Mouse (Mus musculus) cerebellum, postnatal 36 days (tissue): ENCODE results near the gene Efcab9.
A peak's percentile ranks its signal among the peaks of the same experiment; 100 is the strongest.

Source experiments
- DNase-seq, 2 experiments: peaks; one replicate each; pipeline ENCODE4 v3.0.0; 2021 to 2022; ENCODE audit warnings: mixed read lengths in 2 of 2

Efcab9 gene

DNA sequence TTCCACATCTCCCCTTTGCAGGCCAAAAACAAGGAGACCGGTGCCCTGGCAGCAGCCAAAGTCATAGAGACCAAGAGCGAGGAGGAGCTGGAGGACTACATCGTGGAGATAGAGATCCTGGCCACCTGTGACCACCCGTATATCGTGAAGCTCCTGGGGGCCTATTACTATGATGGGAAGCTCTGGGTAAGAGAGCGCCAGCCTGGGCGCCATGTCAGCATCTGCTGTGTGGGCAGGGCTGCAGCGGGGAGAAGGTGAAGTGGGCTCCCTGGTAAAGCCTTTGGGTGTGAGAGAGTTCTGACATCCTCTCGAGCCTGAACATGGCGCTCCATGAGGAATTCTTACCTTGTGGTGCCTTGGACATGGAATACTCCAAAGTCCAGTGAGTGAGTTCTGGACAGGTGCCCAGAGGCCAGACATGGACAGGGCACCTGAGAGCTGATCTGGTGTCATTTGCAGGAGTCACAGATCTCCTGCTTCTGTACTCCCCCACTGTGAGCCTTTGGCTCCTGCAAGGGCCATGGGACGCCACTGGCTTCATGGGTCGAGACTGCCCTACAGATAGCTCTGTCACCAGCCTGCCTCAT, 23.3 kb upstream of the Efcab9 start:
- no peak for DNase-seq

DNA sequence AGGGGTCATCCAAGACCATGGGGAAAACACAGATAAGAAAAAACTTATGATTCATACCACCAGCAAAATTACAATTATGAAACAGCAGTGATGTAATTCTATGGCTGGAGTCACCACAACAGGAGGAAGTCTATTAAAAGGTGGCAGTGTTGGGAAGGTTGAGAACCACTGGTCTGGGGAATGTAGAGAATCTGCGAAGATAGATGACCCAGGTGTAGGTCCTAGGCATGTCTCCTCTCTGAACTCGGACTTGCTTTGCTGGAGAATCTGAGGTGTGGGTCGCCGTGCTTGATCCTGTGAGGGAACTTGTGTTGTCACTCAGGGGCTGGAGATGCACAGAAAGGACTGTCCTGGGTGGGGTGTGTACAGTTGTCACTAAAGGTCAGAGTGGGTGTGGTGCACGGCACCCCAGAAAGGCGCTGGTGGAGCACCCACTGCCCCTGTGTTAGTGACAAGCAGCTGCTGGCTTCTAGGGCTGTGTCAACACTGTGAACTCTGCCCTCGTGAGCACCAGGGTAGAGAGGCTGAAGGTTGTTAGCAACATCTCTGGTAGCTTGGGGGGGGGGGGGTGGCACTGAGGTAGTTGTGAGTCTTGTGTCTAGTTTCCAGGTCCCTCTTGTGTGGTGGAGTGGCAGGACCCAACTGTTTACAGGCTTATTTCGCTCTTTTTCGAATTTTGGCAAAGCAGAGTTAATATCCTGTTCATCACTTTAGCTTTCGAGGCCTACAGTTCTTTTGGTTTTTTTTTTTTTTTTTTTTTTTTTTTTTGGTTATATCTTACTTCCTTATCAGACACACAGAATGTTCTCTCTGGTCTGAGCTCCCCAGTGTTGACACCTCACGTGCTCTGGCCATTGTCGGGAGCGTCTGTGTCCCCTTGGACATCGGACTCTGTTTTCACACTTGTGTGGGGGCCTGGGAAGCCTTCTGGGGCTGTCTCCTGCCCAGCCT, 22.5 kb upstream of the Efcab9 start:
- DNase-seq: no peak

DNA sequence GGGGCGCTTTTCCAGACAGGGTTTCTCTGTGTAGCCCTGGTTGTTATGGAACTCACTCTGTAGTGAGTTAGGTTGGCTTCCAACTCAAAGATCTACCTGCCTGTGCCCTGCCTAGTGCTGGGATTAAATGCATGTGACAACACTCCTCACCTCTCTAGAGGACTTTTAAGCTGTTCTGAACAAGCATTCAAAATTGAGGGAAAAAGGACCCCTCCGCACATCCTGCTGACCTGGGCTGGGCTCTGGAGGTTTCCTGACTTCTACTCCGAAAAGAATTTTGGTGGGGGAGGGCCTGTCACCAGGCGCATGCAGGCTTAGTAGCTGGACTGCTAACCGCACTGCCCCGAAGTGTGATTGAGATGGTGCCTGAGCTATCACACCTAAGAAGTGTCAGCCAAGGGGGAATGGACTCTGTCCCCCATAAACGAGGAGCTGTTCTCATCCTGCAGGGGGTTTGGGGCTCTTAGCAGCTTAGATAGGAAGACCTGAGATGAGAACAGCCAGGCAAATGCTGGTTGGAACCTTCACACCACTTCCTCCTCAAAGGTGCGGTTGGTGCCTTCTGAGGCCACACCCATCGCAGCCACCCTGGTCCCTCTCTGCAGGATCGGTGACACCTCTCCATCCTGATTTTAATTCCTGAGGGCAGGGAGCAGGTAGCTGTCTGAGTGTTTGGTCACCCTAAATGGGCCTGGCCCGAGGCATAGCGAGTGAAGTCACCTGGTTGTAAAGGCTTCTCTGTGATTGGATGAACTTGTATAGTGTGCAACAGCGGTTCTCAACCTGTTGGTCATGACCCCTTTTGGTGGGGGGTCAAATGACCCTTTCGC, 21.6 kb upstream of the Efcab9 start:
- no peak for DNase-seq

DNA sequence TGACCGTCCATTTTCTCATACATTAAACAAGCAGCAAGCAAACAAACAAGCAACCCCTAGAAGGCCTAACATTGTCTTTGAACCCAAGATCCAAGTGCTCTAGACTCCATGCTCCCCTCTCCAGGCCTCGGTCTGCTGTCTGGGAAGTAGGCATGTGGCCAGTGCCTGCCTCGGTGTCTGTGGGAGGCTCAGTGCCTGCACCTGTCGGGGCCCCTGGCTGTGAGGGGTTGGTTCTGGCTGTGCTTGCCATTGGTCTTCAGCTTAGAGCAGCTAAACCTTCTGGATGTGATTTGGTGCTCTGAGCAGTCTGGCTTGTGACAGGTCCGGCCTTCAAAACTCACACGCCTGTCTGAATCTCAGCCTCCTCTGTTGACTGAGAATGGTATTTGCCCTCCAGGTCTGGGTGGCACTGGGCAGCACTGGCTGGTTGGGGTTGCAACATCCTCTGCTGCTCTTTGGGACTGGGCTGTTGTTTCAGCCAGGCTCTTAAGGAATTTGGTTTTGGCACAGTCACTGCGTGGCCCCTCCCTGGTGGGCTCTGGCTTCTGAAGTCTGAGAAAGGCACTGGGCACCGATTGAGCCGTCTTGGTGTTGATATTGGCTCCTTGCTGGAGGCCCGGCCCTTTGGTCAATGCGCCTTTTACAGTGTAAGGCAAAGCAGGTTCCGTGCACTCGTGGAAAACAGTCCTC, 20.7 kb upstream of the Efcab9 start:
- no peak for DNase-seq

DNA sequence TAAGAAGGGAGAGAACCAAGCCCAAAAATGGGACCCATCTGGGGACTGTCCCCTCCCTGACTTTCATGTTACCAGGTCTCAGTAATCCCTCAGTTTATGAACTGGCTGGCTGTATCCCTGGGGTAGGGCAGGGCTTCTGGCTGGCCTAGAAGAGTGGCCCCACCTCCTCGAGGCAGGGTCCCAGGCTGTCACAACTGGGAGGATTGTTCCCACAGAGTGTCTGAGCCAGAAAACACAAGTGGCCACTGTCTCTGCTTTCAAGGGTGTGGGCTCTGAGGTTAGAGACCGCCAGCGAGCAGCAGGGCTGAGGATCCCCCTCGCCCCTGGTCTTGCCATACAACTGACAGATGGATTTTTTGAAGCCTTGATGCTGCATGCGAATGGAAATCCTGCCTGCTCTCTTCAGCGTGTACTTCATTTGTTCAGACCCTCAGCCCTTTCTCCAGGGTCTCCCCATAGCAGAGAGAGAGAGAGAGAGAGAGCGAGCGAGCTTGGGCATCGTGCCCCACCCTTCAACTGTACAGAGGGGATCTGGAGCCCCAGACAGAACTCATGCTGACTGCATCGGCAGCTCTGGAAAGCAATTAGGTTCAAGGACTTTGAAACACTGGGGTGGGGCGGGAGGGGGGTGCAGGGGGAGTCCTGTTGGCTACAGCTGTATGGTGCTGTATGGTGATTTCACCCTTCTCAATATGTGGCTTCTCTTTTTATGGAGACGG, 19.9 kb upstream of the Efcab9 start:
- DNase-seq: no peak

DNA sequence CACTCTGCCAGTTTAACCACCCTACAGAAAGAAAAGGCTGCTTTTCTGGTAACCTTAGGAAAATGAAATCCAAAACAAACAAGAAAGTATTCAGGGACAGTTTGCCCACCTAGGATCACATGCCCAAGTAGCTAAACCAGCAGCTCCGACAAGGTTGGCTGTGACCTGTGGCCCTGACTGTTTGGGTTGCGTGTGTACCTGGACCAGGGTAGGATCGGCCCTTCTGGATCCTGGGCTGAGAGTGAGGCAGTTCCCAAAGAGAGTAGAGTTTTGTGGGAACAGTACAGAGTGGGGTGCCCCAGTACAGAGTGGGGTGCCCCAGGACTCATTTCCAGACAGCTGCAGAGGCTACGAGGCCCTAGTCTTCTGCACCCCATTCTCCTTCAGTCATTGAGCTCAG, 19.2 kb upstream of the Efcab9 start:
- no peak for DNase-seq

DNA sequence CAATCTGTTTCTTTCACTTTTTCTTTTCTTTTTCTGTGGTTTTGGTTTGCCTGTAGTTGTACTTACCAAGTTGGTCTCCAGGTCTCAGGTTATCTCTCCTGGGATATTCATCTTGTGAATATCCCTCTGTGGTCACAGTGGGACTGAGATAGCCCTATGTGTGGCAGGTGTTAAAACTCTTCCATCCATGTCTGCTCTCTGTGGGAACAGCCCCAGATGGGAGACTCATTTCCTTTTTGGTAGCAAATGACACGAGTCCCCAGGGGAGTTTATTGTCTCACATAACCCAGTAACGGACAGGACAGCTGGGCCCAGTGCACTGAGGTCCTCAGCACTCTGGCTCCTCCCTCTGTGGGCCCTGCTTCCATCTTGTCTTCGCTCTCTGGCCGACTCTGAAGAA, 18.2 kb upstream of the Efcab9 start:
- DNase-seq: no peak

DNA sequence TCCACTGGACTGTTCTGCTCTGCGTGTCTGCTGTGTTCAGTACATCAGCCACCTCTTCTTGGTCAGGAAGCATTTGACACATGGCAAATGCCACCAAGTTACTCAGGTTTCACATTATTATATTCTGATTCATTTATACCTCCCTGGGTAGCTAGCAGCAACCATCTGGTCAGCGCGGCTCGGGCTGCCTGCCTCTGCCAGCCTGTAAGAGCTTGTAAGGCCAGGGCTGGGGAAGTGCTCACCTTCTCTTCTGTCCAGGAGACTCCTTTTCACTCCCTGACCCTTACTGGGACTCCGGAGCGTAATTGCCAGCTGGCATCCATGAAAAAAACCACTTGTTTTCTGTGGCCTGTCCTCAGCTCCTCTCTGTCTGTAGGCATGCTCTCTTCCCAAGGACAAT, 17.4 kb upstream of the Efcab9 start:
- DNase-seq: peak; percentile 64 to 67

DNA sequence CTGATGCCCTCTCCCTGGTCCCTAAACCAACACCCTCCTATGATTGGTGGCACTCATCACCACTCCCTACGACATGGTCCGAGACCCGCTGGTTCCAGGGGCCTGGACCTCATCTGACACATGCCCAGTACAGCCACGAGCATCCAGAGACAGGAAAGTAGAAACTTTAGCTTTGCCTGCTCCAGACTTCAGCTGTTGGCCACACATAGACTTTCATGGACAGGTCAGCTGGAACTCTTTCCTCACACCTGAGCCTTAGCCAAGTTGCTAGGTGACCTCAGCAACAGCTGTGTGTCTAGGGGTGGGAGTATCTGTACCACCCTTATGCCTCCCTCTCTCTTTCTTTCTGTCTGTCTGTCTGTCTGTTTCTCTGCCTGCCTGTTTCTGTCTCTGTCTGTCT, 16.4 kb upstream of the Efcab9 start:
- DNase-seq: no peak

DNA sequence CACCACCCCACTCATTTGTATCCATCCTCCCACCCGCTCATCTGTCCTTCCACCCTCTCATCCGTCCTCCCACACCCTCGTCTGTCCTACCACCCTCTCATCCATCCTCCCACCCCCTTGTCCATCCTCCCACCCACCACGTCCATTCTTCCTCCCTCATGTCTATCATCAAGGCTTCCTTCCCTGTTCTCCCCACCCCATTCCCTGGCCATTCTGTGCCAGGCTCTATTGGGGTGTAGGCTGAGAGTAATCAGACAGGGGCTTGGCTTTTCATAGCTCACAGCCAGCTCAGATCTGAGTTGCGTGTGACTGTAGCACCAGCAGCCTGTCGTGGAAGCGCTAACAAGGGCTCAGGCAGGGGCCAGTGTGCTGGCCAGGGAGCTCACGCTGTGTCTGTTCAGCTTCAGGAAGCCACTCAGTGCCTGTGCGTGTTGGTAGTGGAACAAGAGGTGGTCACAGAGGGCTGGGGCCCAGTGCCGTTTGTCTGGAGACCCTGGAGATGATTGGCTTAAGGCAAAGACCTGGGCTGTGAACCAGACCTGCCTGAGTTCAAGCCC, 15.6 kb upstream of the Efcab9 start:
- DNase-seq: no peak

DNA sequence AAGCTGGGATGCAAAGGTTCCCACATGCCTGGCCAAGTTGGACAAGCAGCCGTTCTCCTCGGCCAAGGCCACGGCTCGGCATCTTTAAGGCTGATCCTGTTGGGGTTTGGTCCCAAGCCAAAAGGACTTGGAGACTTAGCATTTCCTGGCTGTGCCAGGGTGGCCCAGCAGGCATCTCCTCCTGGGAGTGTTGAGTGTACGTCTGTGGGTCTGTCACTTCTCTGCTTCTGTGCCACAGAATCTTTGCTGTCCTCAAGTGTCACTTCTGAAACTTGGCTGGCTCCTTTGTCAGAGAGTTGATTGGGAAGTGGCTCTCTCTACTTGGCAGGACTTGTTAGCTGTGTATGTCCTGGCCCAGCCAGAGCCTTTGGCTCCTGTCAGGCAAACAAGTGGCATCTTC, 14.6 kb upstream of the Efcab9 start:
- DNase-seq: peak; percentile 71 to 81

DNA sequence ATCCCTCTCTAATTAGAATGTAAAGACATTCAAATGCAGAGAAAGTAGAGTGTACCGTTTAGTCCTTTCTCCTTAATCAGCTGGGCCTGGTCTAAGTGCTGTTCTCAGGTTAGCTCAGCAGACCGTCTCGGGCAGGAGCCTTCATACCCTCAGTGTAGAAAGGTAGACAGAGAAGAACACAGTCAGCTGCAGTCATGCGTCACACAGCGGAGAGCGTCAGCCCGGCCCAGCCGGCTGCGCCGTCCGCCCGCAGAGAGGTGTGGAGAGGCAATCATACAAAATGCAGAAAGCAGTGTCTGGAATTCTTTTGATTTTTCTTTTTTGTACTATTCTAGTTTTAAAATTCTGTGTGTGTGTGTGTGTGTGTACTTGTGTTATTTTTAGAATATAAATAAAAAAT, 13.7 kb upstream of the Efcab9 start:
- DNase-seq: no peak

DNA sequence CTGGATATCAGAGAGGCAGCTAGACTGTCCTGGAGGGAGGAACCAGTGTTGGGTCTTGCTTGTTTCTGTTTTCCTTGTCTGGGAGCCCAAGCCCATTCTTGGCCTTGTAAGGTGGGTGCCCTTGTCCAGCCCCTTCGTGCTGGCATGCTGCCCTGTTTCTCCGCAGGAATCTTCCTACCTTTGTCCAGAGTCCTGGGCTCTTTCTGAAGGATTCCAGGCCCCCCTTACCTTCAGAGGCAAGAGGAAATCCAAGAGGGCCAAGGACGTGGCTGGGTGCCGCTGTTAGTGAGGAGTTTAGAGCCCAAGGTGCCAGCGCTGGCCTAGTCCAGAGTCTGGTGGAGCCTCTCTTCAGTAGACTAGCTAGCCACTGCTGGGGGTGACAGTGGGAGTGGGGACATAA, 12.6 kb upstream of the Efcab9 start:
- DNase-seq: no peak

DNA sequence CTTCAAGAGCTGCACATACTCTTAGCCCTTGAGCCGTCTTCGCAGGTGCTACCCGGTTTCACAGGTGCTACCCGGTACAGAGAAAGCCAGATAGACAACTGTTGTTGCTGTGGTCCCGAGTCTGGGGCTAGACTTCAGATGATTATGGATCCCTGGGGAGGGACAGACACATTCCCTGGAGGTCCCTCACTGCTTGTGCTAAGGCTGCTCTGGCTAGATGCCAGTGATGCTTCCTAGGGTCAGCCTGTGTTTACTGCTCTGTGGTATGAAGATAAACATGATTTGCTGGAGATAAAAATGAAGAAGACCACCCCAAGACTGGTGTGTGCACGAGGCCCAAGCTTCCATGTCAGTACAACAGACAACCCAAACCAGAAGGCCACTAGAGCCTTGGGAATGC, 12.2 kb upstream of the Efcab9 start:
- no peak for DNase-seq

DNA sequence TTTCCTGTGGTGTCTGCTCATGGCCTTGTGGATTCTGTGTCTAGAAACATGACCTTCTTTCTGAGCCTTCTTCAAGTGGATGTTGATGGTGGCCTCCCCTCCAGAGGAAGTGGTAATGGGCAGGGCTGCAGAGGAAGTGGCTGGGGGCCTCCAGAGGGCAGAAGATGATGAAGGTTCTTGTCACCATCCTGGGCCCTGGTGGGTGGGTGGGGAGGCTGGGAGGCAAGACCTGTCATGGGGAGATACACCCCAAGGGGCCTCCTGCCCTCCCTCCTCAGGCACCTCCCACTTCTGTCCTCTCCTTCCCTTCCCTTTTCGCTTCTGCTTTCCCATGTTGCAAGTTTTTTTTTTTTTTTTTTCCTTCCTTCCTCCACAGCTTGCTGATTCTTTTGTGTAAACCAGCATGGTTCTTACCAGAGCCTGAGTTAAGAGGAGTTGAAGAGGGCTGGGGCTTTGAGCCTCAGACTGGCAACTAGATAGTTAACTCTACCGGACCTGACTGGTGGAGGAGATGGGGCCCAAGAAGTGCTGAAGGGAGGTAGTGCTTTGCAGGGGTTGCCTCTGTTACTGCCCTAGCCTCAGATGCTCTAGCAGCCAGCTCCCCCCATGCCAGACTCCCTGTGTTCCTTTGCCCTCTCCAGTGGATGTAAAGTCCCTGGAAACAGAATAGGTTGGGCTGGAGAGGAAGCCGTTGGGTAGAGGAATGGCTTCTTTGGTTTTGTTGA, 11.0 kb upstream of the Efcab9 start:
- DNase-seq: no peak

DNA sequence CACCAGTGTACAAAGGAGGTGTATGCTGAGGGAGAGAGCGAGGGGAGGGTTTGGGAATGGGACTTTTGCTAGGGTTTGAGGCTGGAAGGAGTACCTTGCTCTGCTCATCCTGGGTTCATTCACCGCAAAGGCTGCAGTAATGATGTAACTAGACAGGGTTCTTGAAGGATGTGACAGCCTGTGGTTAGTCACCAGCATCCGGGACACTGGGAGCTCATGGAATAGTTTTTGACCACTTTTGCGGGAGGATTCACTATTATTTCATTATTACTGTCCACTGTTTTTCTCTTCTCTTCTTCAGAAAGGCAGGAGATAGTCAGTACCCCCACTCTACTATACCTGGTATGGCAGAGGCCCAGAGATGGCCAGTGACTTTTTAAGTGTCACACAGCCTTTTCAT, 10.3 kb upstream of the Efcab9 start:
- DNase-seq: no peak

DNA sequence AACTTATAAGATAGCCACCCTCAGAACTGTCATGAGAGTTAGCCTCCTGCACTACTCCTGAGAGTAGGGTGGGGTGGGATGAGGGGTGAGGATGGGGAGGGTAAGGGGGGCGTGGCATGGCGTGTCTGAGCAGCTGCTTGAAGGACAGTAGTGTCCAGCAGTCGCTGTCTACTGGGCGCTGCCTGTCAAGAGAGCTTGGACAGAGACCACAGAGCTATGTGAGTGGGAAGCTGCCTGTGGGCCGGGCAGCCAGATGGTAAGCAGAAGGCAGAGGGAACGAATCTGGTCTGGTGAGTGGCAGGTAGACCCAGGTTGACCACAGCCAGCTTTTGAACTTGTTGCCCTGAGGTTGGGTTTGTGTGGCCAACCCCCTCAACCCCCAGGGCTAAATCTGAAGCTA, 8.6 kb upstream of the Efcab9 start:
- no peak for DNase-seq

DNA sequence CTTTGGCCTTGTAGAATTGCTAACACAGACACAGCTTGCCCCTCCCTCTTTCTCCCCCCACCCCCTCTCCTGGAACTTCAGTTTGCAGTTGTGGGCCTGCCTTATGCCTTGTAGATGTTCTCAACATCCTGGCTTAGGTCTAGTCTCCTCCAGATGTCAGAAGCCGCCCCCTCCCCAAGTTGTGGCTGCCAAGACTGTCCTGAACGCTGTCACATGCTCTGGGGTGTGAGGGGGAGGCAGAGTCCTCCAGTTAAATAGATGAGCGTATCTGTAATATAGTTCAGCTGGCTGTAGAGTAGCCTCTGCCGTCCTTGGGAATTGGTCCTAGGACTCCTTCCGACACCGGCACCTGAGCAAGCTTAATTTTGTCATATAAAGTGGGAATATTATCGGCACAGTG, 7.8 kb upstream of the Efcab9 start:
- no peak for DNase-seq

DNA sequence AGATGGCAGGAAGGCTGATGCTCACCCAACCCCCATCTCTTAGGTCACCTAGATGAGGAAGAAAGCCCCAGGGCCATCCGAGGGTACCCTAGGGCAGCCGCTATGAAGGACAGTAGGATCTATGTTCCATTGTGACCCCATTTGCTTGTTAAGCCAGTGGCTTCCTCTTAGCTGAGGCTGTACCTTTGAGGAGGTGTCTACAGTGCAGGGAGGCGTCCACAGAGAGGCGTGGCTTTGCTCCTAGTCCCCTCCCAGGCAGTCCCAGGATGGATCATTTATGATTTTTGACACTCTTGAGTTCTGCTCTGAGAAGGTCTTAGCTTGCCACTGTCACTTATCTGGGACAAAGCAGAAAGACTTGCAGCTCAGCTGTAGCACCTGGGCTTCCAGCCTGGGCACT, 7.0 kb upstream of the Efcab9 start:
- no peak for DNase-seq

DNA sequence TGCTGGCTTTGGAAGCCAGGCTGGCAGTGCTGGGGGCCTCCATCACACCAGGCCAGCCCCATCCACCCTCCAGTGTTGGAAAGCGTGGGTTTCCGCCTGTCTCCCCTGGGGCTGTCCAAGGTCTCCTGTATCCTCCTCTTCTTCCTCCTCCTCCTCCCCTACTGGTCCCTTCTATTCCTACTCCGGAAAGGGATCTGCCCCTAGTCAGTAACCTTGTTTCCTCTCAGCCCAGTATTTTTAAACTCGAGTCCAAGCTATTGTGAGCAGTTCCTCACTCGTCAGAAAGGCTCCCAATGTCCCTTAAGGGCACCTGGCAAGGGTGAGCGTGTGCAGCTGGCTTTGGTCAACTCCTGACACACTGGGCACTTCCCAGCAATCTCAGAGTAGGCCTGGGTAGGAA, 6.6 kb upstream of the Efcab9 start:
- no peak for DNase-seq

DNA sequence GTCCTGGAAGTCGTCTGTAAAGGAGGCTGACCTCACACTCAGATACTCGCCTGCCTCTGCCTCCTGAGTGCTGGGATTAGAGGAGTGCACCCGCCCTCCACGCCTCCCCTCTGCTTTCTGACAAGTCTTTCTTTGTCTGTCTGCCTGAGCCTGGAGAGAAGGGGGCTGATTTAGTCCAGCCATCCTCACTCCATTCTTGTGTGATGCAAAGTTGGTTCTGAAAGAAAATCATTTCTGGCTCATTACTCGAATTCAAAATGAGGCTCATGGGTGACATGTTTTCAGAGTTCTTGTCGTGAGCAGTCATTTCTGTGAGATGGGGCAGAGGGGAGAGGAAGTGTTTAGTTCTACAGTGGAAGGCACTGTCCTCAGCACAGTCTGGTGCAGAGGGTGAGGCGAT, 5.1 kb upstream of the Efcab9 start:
- DNase-seq: no peak
